Mouse (Mus musculus) spleen, adult 2 months (tissue): ENCODE measurements around the gene Spdl1. TPM values are rescaled to one million over a fixed set of nuclear protein-coding genes. Genes with fewer than 3 reads are reported as not detected.

Experiments
- DNase-seq, 2 experiments: peaks; one replicate each; pipeline versions ENCODE4 v3.0.0 to v3.0.0-alpha.2; 2012 to 2021; ENCODE audit warnings: low spot score in 2 of 2, low read depth in 1 of 2
- H3K27ac ChIP-seq: fragments of 200-500 bp; 2 replicates; pipeline ENCODE4 v1.5.1; 2012; ENCODE audit warnings: low read length, inconsistent platforms; ENCODE audit not compliant: insufficient read depth
- H3K27me3 ChIP-seq: fragments of 200-500 bp; 2 replicates; pipeline ENCODE4 v1.6.1; 2012; ENCODE audit warnings: mild to moderate bottlenecking, moderate library complexity, low read length, inconsistent platforms; ENCODE audit not compliant: control insufficient read depth, insufficient read depth
- H3K36me3 ChIP-seq: fragments of 200-500 bp; 2 replicates; pipeline ENCODE4 v1.6.1; 2012; ENCODE audit warnings: mild to moderate bottlenecking, low read length, inconsistent platforms; ENCODE audit not compliant: control insufficient read depth, insufficient read depth
- H3K4me1 ChIP-seq: fragments of 200-500 bp; 2 replicates; pipeline ENCODE4 v1.6.1; 2011; ENCODE audit warnings: inconsistent platforms; ENCODE audit not compliant: control insufficient read depth, insufficient read depth, insufficient read length
- H3K4me3 ChIP-seq: fragments of 200-500 bp; 2 replicates; pipeline ENCODE4 v1.5.1; 2011; ENCODE audit warnings: mild to moderate bottlenecking, inconsistent platforms; ENCODE audit not compliant: insufficient read depth, insufficient read length; ENCODE audit errors: extremely low read depth
- CTCF ChIP-seq: fragments of 200-500 bp; IDR thresholded peaks from 2 replicates; pipeline ENCODE4 v1.5.1; 2011; ENCODE audit warnings: mild to moderate bottlenecking, inconsistent platforms; ENCODE audit not compliant: insufficient read depth, insufficient read length, insufficient replicate concordance; ENCODE audit errors: extremely low read depth
- POLR2A ChIP-seq: fragments of 200-500 bp; IDR thresholded peaks from 2 replicates; pipeline ENCODE4 v1.6.1; 2011; ENCODE audit warnings: low read depth, low read length, inconsistent platforms
- WGBS: fragments of 180-500 bp; shearing (Covaris S2); methylation state at CpG from one replicate; pipeline ENCODE4 v1.1.7; 2018; 5-methylcytosine and 5-hydroxymethylcytosine counted together
- polyA plus RNA-seq: library from polyadenylated mRNA; depleted of rRNA; stranded (reverse); fragments of >200 nt; gene quantifications from 2 replicates; pipeline ENCODE4 v1.2.3, GENCODE M21; 2012; rRNA removed

Spdl1 gene
- polyA plus RNA-seq, 1 experiment, result 0.96 TPM

DNA sequence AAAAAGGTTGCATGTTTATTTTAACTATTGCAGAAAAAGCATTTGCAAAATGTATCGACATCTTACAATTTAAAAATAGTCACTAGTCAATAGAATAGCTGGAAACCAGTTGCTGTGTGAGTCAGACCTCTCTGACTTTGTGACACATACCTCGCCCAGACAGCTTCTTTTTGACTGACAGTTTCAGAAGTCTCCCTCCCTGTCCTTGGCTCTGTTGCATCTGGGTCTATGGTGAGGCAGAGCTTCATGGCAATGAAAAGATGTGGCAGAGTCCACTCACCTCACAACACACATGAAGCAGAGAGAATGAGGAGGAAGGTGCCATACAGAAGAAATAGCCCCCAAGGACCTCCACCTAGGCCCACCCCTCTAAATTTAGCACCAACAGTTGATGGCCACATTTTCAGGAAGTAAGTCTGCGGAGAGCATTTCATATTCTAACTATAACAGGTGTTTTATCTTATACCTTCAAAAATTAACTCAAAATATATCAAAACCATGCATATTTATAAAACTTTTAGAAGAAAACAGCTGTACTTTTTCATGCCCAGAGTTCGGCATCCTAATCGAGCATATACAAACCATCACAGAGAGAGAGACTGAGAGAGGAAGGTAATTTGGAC, 69.6 kb downstream of the Spdl1 start:
- H3K27me3 ChIP-seq, result no peaks in the 10 kb centered on the region
- peak overlapping the region; percentile 27; the same call in 1 of the 2 replicates for H3K27ac ChIP-seq
- H3K4me3 ChIP-seq, result no peak overlapping the region
- TF ChIP-seq CTCF (no peak), POLR2A (no peak)
- WGBS, result 28% methylated on average over 5 of the region's 5 CpGs
- H3K4me1 ChIP-seq, result peaks cover 27% of the 10 kb centered on the region
- no peaks in the 10 kb centered on the region for H3K36me3 ChIP-seq
- no peak for DNase-seq

DNA sequence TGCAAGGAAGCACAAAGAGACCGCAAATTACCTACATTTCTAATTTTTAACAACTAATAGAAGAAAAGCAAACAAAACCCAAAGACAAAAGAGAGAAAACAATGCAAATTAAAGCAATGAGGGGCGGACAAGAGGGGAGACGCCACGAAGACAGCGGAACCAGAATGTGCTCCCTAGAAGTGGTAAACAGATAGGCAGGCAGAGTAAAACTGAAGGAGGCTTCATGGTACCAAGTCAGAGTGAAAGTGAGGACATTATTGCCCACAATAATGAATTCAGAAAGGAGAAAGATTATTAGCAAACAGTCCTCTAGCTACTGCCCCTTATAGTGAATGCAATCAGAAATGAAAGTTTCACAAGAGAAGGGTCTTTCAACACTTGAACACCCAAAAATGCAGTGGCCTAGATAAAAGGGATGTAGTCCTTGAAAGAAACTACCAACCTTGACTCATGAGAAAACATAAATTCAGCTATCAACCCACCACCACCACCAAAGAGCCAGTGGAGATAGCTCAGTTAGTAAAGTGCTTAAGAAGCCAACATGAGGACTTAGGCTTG, 70.8 kb downstream of the Spdl1 start:
- no peak for DNase-seq
- H3K36me3 ChIP-seq, result peaks cover 2% of the 10 kb centered on the region; the same call in 1 of the 2 replicates
- no peak overlapping the region for H3K4me3 ChIP-seq
- peaks cover 23% of the 10 kb centered on the region for H3K4me1 ChIP-seq
- TF ChIP-seq POLR2A (no peak), CTCF (no peak)
- WGBS, result 69% methylated on average over 5 of the region's 5 CpGs
- H3K27ac ChIP-seq, result peak overlapping the region; percentile 26; the same call in 1 of the 2 replicates
- no peaks in the 10 kb centered on the region for H3K27me3 ChIP-seq

- no peak for DNase-seq
- no peak for TF ChIP-seq POLR2A
- TF ChIP-seq CTCF, result no peak
- Histone ChIP-seq H3K36me3 (peaks cover 4% of the 10 kb centered on the region; the same call in 1 of the 2 replicates), H3K4me3 (no peak overlapping the region), H3K27me3 (no peaks in the 10 kb centered on the region), H3K27ac (peak overlapping the region; percentile 45; the same call in 1 of the 2 replicates), H3K4me1 (peaks cover 23% of the 10 kb centered on the region)
- WGBS, result 64% methylated on average over 6 of the region's 6 CpGs
Measured at GRCm38 (mm10) chr11:34762125-34762524, 71.3 kb downstream of the Spdl1 start.

GRCm38 (mm10) chr11:34759582-34759981, 73.9 kb downstream of the Spdl1 start:
- 71% methylated on average over 4 of the region's 4 CpGs for WGBS
- peaks cover 12% of the 10 kb centered on the region for H3K4me1 ChIP-seq
- no peak for DNase-seq
- TF ChIP-seq CTCF (no peak), POLR2A (no peak)
- peaks cover 11% of the 10 kb centered on the region for H3K36me3 ChIP-seq
- no peak overlapping the region for H3K4me3 ChIP-seq
- no peak overlapping the region for H3K27ac ChIP-seq
- H3K27me3 ChIP-seq, result no peaks in the 10 kb centered on the region

Other genes with a start within 250 kb of the Spdl1 start
- 35.9 and 38.5 TPM in 2 replicates for gene Dock2, start 49.7 kb downstream of the Spdl1 start, polyA plus RNA-seq